Mouse (Mus musculus): ENCODE measurements around the gene Ppcdc.

DNA sequence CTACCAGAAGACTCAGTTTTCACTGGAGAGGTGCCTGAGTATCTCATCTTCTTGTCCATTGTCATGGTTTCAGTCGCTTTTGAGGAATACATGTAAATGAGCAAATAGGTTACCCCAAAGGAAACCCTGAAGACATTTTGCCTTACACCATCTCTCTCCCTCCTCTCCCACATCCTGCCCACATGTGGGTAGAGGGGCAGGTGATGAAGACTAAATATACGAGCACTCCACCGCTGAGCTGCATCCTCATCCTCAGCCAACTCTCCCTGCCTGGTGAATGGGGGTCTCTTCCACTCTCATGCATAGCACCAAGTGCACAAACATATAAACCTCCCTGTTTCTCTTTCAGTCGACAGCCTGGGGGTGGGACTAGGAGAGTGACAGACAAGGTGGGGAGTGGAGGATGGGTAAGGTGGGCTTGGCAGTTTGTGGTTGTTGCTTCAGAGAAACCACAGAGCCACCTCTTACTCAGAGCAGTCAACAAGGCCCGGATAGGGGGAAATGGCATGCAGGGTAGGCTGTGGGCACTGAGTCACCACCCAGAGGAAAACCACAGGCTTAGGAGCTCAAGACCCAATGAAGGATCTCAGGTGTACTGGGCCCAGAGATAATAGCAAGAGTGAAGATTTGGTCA lies 100.2 kb downstream of the Ppcdc start:
- TF ChIP-seq CTCF (conservative IDR thresholded peaks at IDR 0.05; ENCODE audit: insufficient read depth, insufficient read length, low read depth, low read length) (no peak), POLR2A (IDR thresholded peaks at IDR 0.05; ENCODE audit: low read depth, low read length) (no peak)
